Mouse (Mus musculus) fat pad, adult 2 months (tissue): ENCODE data around the gene Nup98.

ENCODE experiments used
- DNase-seq: peaks from one replicate; pipeline ENCODE4 v3.0.0-alpha.2; 2011; ENCODE audit warnings: low read depth, low spot score; ENCODE audit errors: extremely low read depth

Nup98 gene

DNA sequence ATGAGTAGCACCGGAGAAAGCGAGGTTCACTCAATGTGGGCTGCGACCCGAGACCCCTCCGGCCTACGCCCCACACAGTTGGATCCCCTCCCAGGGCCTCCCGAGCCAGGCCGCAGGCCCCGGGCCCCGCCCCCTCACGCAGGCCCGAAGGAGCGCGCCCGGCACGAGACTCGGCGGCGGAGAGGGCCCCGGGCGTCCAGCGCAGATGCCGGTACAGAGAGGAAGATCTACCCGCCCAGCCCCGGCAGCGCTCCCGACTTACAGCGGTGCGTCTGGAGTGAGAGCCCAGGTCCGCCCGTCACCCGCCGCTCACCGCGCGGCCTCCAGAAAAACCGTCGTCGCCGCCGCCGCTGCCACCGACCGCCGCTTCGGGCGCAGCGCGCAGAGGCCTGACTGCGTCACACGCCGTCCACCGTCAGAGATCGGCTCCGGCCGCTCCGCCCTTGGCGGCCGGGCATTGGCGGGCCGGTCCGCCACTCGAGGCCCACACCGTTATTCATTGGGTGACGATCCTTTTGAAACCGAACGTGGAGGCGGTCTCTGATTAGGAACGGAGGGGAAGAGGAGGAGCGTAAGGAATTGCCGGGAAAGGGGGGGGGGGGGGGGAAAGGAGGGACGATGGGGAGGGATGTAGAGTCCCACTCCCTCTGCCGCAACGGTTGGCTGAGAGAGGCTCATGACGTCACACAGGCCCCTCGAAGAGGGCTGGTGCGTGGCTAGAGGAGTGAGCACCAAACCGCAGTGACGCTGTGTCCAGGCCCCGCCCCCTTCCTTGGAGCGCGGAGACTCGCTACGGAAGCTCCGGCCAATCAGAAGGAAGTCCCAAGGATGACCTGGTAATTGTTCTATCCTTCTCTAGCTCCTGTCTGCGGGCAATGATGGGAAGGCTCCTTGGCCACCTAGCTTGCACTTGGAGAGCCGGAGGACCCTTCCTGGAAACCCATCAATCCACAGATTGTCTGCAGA, at the start of gene Nup98, which contains the start of gene Pgap2:
Nup98 (minus strand) TSS at position 421 of the 966 bp plus-strand sequence.
Pgap2 (plus strand) TSS at position 453 of the 966 bp plus-strand sequence.
- DNase-seq: peak; percentile 65

DNA sequence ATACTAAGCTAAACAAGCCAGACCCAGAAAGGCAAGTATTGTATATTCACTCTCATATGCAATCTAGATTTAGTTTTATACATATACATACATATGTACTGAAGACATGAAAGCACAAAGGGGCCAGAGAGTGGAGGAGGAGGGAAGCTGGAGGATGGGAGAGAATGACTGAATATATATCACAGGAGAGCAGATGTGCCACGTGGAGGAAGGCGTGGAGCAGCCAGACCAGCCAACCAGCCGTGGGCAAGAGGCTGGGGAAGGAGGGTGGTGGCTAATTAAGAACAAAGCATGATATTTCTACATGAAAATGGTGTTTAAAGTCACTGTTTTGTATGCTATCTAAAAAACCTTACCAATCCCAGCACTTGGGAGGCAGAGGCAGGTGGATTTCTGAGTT, 48.8 kb upstream of the Nup98 start:
- no peak for DNase-seq

DNA sequence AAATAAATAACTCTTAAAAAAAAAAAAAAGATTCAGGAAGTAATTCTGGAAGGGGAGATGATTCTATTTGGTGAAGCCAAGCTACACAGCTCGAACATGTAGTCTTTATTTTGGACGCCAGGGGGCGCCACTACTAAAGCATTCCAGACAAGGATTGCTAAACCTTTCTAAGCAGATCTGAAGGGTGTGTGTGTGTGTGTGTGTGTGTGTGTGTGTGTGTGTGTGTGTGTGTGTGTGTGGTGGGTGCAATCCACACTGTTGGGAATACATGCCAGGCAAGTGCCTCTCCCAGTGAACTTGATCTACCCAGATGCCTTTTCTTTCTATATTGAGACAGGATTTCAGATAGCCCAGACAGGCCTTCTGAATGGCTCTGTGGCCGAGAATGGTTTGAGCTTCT, 48.2 kb upstream of the Nup98 start:
- no peak for DNase-seq

DNA sequence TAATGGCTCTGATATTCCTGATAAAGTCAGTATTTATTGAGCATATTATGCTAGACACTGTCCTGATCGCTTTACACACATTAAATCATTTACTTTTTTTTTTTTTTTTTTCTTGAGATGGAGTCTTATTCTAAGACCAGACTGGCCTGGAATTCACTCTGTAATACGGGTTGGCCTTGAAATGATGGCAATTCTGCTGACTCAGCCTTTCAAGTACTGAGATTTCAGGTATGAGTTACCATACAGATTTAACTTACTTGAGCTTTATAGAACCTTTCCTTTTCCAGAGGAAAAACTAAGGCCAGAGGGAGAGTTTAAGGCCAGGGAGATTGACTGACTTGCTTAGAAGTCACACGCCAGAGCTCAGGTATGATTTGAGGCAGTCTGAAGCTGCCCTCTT, 46.7 kb upstream of the Nup98 start:
- DNase-seq: no peak

DNA sequence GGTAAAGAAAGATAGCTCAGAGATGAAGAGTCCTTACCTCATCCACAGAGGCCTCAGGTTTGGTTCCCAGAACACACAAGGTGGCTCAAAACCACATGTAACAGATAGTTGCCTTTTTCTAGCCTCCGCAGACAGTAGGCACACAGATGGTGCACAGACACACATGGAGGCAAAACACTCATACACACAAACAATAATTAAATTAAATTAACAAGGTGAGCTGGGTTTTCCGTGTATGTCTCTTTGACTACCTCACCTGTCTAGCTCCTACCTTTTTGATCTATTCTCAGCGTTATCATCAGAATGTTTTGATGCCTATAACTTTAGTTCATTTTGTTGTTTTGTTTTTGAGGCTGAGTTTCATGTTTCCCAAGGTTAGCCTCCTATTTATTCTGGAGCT, 46.0 kb upstream of the Nup98 start, which contains the start of gene Rhog:
Rhog (minus strand) TSS at position 101 of the 400 bp plus-strand sequence.
- DNase-seq: no peak

DNA sequence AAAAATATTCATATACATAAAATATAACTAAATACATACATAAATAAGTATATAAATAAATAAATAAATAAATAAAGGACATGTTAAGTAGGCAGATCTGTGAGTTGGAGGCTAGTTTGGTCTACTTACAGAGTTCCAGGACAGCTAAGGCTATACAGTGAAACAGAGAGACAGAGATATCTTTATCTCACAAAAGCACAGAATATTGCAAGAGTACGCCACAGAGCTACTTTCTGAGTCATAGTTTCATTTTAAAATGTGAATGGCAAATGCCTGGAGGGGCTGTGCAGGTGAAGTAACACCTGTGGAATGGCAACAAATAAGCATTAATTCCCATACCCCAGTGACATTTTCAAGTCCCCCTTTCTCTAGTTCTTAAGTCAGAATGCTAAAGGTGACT, 43.7 kb upstream of the Nup98 start:
- no peak for DNase-seq

DNA sequence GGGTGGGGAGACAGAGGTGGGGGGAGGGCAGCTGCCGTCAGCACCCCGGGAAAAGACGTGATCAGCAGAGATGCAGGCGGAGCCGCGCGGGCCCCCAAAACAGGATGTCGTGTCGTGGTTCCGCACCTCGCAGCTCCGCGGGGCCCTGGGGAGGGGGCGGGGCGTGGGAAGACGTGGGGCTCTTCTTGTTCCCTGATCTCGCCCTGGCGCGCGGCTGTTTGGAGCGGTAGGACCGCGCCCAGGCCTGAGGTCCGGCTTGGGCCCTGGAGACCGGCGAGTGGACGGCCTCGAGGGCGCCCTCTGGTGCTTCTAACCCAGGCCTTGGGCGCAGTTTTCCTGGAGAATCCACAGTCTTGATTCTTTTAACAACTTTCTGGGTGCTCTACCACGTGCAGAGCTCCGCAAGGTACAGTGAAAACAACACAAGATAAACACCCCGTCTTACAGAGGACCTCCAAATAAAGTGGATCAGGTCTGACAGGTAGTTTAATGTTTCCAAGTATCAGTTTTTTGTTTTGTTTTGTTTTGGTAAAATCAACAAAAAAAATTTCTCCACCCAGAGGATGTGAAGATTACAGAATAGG, 40.7 kb upstream of the Nup98 start:
- no peak for DNase-seq

DNA sequence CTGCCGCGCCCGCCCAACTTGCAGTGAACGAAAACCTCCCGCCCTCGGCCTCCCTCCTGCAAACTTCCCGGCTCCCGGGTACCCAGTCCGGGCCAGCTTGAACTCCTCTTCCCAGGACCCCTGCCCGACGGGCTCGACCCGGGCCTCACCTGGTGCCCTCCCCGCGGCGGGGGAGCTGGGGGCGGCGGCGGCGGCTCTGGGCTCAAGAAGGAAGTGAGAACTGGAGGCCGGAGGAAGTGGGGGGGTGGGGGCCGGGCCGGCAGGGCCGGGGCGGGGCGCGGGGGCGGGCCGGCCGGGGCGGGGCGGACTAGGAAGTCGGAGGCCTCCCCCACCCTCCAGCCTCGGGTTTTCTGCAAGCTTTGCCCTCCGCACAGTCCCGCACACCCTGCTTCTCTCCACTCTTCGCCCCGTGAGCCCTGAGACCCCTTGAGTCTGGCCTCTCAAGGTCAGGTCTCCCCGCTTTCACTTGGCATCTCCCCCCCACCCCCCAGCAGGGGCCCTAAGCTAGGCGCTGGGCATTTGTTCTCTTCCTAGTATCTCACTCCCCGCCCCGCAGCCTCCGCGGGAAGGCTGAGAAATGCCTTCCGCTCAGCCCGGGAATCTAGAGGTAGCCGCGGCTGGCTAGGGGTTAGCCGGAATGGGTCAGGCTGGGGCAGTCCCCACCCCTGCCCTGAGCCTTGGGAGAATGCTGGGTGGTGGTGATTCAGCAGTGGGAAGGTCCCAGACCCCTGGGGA, 40.1 kb upstream of the Nup98 start:
- DNase-seq: no peak

DNA sequence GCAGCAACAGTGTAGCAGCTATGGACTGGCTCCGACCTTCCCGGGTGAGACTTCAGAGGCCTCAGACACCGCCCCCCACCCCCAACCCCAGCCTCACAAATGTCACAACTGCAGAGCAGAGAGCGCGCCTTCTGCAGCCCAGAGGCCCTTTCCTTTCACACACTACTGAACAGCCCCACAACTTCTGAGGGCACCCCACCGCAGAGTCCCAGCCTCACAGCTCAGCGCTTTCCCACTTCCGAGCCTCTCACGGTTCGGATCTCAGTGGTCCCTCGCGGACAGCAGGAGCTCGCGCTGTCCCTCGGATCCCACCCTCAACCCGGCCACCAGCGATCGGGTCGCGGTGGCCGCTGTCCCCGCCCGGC, 39.5 kb upstream of the Nup98 start:
- no peak for DNase-seq

DNA sequence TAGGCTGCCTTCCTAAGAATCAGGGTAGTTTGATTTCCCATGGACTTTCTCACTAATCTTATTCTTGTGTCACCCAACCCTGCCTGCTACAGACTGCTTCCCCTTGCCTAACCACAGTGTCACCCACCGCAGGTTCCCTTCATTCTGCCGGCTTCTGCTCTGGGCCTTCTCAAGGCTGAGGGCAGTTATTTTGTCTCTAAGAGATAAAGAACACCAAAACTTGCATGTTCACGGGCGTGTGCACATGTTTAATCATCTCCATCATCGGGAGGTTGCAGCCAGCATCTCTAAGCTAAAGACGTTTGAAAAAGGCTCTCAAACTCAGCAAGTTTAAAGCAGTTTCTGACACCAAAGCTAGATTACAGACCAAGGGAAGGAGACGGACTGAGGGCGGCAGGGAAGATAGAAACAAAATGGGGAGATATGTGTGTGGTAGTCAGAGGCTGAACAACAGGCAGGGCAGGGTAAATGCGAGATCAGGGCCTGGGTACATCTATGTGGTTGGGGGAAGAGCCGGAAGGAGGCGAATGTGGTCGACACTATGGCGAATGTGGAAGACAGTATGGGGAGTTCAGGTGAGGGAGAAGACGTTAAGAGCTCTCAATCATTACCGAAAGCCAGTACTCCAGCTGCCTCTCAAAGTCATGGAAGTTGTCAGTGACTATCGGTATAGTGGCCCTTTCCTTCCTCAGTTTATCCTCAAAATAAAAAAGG, 38.9 kb upstream of the Nup98 start:
- DNase-seq: no peak

DNA sequence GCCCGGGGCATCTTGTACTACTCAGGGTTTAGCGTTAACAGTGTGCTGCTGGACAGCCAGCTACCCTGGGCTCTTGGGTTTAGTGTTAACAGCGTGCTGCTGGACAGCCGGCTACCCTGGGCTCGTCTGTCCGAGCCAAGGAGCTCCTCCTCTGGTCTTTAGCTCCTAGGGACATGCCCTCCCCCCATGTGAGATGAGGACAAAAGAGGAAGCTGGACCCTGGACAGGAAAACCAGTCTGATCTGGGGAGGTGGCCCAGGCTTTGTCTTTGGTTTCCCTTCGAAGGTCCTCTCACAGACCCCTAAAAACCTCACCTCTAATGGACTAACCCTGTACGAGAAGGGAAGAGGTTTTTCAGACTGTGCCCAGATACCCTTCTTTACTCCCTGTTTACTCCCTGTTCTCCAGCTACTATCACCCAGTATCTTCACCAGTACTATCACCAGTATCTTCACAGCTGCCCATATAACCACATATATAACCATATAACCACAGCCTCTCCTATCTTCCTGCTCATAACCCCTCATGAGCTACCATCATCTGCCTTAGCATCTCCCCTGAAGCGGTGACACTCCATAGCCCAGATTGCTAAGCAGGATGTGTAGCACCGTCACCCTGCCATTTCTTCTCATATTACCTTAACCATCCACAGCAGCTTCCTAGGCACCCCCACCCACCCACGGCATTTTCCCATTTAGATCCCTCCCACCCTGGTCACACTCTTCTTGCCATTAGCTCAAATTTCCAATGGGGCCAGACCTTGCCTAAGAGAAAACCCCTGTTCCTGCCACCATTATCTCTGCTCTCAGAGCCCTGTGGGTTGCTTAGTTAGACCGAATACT, 37.2 kb upstream of the Nup98 start:
- no peak for DNase-seq

DNA sequence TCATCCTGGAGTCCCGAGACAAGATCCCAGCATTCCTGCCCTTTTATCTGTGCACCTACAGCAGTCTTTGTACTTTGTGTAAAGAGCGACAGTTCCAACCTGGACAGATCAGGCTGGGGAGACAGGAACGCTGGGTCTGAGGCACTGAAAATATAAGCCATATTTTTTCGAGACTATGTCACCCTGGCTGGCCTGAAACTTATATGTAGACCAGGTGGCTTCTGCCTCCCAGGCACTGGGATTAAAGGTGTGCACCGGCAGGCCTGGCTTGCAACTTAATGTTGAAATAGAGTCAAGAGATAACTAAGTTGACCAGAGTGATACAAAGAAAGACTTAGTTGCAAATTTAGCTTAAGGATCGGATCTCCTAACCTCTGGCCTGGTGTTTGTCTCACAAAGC, 36.3 kb upstream of the Nup98 start:
- DNase-seq: no peak

DNA sequence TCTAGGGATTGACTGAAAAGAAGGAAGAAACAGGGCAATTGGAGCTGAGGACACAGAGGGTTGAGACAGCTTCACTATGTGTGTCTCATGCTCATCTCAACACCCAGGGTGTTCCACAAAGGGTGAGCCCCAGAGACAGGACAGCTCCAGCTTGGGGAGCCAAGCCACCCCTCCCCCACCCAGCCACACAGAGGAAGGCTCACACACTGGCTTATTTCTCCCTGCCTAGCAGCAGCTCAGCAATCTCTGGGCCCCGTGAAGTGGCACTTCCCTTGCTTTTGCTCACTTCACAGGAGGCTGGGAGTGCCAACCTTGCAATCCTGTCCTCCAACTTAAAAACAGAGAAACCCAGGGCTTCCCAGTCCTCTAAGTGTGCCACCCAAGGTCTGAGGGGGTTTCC, 35.8 kb upstream of the Nup98 start:
- no peak for DNase-seq

DNA sequence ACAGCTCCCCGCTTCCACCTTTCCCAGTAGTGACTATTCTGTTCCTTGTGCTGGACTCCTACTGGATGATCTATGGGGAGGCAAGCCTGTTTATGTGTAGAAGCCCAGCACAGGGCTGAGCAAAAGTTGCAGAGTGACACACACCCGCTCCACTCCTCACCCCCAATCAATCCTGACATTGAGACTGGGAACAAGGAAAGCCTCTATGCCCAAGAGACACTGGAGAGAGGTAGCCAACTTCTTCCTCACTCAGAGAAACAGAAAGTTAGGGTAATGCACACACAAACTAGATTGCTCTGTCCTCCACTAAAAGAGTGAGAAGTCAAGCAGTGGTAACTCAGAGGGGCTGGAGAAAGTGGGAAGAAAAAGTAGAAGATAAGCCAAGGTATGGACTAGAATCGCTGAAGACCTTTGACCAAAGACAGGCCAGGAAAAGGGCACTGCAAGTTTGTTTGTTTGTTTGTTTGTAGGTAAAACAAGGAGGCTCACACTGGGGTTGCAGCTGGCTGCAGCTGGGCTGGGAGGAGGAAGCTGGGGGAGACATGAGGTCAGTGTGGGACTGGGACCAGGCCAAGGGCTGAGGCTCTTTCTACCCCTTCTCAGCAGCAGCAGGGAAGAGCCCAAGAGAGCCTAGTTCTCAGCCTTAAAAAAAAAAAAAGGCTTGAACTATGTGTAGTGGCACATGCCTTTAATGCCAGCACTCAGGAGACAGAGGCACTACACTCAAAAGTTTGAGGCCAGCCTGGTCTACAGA, 35.0 kb upstream of the Nup98 start:
- DNase-seq: no peak

DNA sequence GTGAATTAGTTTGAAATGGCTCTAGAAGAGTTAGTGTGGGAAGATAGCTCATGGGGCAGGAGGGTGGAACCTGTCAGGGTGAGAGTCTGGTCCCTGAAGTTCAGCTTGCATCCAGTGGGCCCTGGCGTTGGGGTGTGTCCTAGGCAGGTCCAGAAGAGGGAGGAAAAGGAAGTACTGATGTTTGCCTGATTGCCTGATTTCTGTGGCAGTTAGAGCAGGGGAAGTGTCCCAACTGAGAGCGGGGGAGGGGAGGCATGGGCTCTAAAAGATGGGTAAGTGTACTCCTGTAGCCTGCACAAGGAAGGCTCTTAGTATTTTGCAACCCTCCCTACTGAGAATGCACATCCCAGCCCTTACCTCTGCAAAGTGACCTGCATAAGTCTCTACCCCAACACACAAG, 33.9 kb upstream of the Nup98 start:
- no peak for DNase-seq

DNA sequence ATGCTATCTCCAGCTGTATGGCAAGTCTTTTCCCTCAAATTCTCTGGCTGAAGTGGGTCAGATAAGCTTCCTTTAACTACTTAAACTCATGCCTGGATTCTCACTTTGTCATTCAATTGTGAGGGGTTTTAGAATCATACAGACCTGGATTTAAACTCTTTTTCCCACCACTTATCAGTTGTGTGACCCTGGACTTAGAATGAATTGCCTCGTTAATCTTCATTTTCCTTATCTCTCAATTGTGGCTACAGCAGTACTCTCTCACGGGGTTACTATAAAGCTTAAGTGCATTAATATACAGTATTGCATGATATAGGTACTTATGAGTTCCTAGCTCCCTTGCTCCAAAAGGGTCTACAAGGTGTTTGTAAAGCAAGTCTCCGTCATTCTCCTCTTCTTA, 32.9 kb upstream of the Nup98 start:
- DNase-seq: no peak

DNA sequence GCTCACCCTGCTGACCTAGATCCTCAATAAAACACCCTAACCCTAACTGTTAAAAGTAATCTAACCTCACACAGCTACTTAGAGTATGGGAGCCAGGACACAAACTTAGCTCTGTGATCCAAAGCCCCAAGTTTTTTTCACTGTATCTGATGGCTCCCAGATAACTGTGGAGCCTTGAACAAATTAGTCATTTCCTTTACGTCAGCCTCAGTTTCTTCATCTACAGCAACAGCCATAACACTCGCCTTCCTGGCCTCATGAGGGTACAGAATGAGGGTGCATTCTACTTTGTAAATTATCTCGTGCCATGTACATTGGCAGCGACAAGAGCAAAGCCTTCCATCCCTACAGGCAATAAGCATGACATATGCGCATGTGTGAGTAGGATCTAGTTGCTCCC, 32.4 kb upstream of the Nup98 start:
- no peak for DNase-seq

DNA sequence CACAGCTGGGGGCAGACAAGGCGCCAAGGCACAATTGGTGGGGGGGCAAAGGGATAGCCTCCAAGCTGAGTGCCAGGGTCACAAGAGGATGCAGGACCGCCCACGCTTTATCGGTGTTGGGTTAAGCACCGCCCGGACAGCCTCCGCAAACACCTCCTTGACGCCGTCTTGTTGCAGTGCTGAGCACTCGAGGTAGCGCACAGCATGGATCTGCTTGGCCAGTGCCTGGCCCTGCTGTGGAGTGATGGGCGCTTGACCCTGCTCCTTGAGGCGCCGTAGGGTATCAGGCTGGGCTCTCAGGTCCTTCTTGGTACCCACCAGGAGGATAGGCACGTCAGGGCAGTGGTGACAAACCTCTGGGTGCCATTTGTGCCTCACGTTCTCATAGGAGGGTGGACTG, 29.6 kb upstream of the Nup98 start:
- no peak for DNase-seq

DNA sequence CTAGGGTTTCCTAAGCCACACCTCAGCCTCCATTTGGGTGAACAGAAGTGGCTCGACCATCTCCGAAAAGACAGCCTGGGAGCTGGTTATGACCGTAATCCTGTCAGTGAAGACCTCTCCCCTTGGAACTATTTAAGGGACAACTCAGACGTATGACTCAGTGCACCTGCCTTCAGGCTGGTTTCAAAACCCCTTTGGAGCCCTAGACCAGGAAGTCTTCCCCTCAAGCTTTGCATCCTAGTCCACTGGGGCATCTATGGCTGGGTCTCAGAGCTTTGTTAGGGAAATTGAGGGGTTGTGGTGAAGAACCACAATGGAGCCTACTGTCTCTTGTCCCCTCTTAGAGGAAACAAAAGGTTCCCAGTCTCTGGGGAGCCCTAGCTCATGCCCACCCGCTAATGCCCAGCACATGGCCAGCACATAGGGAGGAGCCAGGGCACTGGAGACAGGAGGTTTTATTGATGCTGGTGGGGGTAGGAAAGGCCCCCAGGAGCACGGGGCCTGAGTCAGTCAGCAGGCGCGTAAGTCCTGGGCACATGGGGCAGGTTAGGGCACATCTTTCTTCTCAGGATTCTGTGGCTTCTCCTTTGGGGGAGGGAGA, 28.8 kb upstream of the Nup98 start:
- DNase-seq: no peak
